Mouse (Mus musculus) forebrain, embryonic 12.5 days (tissue): ENCODE data around the gene Rufy4. TPM values are rescaled to one million over a fixed set of nuclear protein-coding genes. Genes with fewer than 3 reads are reported as not detected.
A peak's percentile ranks its signal among the peaks of the same experiment; 100 is the strongest.

Experiments
- ATAC-seq: fragments of 200-750 bp; cut with Nextera tagmentation; 2 replicates; pipeline ENCODE4 v1.8.0; 2017; ENCODE audit warnings: moderate TSS enrichment; ENCODE audit not compliant: low FRiP score
- H3K27ac ChIP-seq: fragments of 300-500 bp; sonication (generic); 2 replicates; pipeline ENCODE4 v1.5.1; 2016; ENCODE audit warnings: mild to moderate bottlenecking
- H3K27me3 ChIP-seq: fragments of 300-500 bp; sonication (generic); 2 replicates; pipeline ENCODE4 v1.6.1; 2016; ENCODE audit warnings: mild to moderate bottlenecking
- H3K36me3 ChIP-seq: fragments of 300-500 bp; sonication (generic); replicated peaks from 2 replicates; pipeline ENCODE4 v1.6.1; 2016; ENCODE audit warnings: mild to moderate bottlenecking
- H3K4me1 ChIP-seq: fragments of 300-500 bp; sonication (generic); 2 replicates; pipeline ENCODE4 v1.6.1; 2016
- H3K4me2 ChIP-seq: fragments of 300-500 bp; sonication (generic); 2 replicates; pipeline ENCODE4 v1.6.1; 2016; ENCODE audit warnings: mild to moderate bottlenecking, moderate library complexity
- H3K4me3 ChIP-seq: fragments of 300-500 bp; sonication (generic); replicated peaks from 2 replicates; pipeline ENCODE4 v1.5.1; 2016; ENCODE audit warnings: mild to moderate bottlenecking
- H3K9ac ChIP-seq: fragments of 300-500 bp; sonication (generic); 2 replicates; pipeline ENCODE4 v1.6.1; 2016; ENCODE audit warnings: mild to moderate bottlenecking
- H3K9me3 ChIP-seq: fragments of 300-500 bp; sonication (generic); 2 replicates; pipeline ENCODE4 v1.6.1; 2016
- WGBS: fragments of 180-500 bp; shearing (Covaris S2); methylation state at CpG from one replicate; pipeline ENCODE4 v1.1.7; 2016; 5-methylcytosine and 5-hydroxymethylcytosine counted together
- polyA plus RNA-seq: library from polyadenylated mRNA; unstranded; fragments of >200 nt; fragmentation: Nextera tagmentation; extraction: Ambion mirVana; gene quantifications from 2 replicates; pipeline ENCODE4 v1.2.1, GENCODE M21; 2016

Rufy4 gene
- polyA plus RNA-seq, result 0.24 and 0.33 TPM in 2 replicates

GRCm38 (mm10) chr1:74124991-74125552 is at the start of gene Rufy4:
Gene Rufy4 (plus strand): TSS chr1:74125541.
- Histone ChIP-seq H3K27me3 (peaks cover 48% of the 10 kb centered on the region), H3K4me3 (peak within 1 kb of the TSS; percentile 61), H3K4me1 (peaks cover 26% of the 10 kb centered on the region), H3K27ac (no peak within 1 kb of the TSS), H3K9me3 (no peaks in the 10 kb centered on the region), H3K4me2 (peak within 1 kb of the TSS; percentile 88), H3K9ac (peak within 1 kb of the TSS; percentile 68), H3K36me3 (no peaks in the 10 kb centered on the region)
- WGBS, result 1% methylated on average over 12 of the region's 12 CpGs
- ATAC-seq, result peak; percentile 57

DNA sequence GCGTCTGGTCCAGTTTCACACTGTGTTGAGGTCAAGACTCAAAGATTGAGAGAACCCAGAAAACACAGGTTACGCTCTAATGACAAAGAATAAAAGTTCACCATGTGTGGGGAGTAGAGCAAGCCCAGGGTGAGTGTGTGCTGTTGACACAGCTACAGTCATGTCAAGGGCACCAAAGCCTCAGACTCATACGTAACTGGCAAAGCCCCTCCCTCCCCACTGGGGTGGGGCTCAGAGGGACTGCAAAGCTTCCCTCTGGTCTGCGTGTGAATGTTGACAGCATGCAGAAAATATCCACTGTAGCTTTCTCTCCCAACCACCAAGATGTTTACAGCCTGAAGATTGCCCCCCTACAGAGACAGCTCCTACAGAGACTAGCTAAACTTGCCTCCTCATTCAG is 49.1 kb upstream of the Rufy4 start:
- Histone ChIP-seq H3K27ac (no peak overlapping the region), H3K9me3 (no peaks in the 10 kb centered on the region), H3K4me1 (no peaks in the 10 kb centered on the region), H3K36me3 (no peaks in the 10 kb centered on the region), H3K27me3 (no peaks in the 10 kb centered on the region), H3K9ac (no peak overlapping the region), H3K4me2 (no peak overlapping the region), H3K4me3 (no peak overlapping the region)
- ATAC-seq, result no peak
- WGBS, result 89% methylated on average over 4 of the region's 4 CpGs

DNA sequence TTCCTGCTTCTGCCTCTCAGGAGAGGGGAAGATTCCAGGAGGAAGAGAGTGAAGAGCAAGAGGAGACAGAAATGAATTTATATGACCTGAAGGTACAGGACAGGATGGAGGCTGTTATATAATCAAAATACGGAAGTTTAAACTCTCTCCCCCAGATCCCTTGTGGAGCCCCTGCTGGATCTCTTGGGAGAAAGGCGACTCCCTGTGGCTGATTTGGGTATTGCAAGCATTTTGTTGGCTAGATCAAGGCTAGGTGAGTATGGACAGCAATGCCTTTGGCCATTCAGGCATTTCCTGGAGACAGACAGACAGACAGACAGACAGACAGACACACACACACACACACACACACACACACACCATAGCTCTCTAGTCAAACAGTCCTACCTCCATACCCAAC is 48.0 kb upstream of the Rufy4 start:
- Histone ChIP-seq H3K9me3 (no peaks in the 10 kb centered on the region), H3K4me2 (no peak overlapping the region), H3K4me3 (no peak overlapping the region), H3K27me3 (no peaks in the 10 kb centered on the region), H3K27ac (no peak overlapping the region), H3K9ac (no peak overlapping the region), H3K36me3 (no peaks in the 10 kb centered on the region), H3K4me1 (peaks cover 10% of the 10 kb centered on the region)
- WGBS, result 21% methylated on average over 2 of the region's 2 CpGs
- no peak for ATAC-seq

DNA sequence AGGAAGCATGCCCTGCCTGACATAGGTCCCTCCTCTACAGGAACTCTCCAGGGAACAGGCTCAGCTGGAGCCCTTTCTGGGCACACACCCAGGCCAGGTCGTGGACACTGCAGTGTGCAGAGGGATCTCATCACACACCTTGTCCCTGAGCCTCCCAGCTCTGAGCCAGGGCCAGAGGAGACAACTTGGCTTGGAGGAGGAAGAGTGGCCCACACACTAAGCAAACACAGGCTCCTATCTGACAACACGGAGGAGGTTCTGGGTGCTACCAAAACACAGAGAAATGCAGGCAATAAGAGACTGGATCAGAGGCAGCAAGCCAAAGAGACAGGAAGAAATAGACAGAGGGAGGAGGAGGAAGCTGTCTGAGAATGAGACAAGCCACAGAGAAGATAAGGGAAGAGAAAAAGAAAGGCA is 43.8 kb upstream of the Rufy4 start:
- 67% methylated on average over 2 of the region's 2 CpGs for WGBS
- no peak overlapping the region for H3K9ac ChIP-seq
- H3K36me3 ChIP-seq, result no peaks in the 10 kb centered on the region
- no peaks in the 10 kb centered on the region for H3K27me3 ChIP-seq
- peaks cover 21% of the 10 kb centered on the region for H3K4me1 ChIP-seq
- ATAC-seq, result no peak
- no peak overlapping the region for H3K27ac ChIP-seq
- no peak overlapping the region for H3K4me2 ChIP-seq
- no peak overlapping the region for H3K4me3 ChIP-seq
- no peaks in the 10 kb centered on the region for H3K9me3 ChIP-seq

DNA sequence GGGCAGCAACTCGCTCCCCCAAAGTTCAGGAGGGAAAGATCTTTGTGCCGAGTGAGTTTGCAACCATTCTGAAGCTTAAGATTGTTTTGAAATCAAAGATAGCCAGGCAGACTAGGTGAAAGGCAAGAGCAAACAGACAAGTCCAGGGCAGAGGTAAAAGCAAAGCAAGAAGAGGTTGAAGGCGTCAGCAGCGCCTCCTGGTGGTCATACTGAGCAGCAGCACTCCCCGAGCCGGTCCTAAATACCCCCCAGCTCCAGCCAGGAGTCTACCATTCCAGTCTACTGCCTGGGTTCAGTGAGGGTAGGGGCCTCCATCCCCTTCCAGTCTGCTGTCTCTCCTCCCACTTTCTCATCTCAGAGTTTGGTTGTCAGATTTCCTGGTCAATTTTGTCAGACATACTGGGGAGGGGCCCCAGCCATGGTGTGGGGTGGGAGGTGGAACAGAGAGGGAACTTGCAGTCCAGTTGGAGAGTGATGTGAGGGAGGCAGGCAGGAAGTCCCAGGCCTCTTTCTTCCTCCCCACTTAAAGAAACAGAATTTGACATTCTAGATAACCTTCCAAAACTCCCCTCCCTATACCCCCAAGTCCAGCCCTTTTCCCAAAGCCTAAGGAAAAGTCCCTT is 42.4 kb upstream of the Rufy4 start:
- Histone ChIP-seq H3K27me3 (no peaks in the 10 kb centered on the region), H3K4me3 (no peak overlapping the region), H3K4me1 (peaks cover 21% of the 10 kb centered on the region), H3K27ac (no peak overlapping the region), H3K9ac (no peak overlapping the region), H3K9me3 (no peaks in the 10 kb centered on the region), H3K36me3 (no peaks in the 10 kb centered on the region), H3K4me2 (no peak overlapping the region)
- ATAC-seq, result no peak
- 15% methylated on average over 6 of the region's 6 CpGs for WGBS

GRCm38 (mm10) chr1:74084065-74084705 is 41.2 kb upstream of the Rufy4 start:
- Histone ChIP-seq H3K4me1 (peaks cover 21% of the 10 kb centered on the region), H3K36me3 (no peaks in the 10 kb centered on the region)
- ATAC-seq, result no peak

GRCm38 (mm10) chr1:74084752-74085151 is 40.6 kb upstream of the Rufy4 start:
- Histone ChIP-seq H3K27ac (no peak overlapping the region), H3K27me3 (no peaks in the 10 kb centered on the region; the same call in 1 of the 2 replicates), H3K36me3 (no peaks in the 10 kb centered on the region), H3K9me3 (no peaks in the 10 kb centered on the region), H3K4me1 (peaks cover 21% of the 10 kb centered on the region), H3K9ac (no peak overlapping the region), H3K4me3 (no peak overlapping the region), H3K4me2 (no peak overlapping the region)
- ATAC-seq, result no peak
- whole genome bisulfite sequencing, result 52% methylated on average over 5 of the region's 5 CpGs

More at GRCm38 (mm10) chr1:74084065-74084705, 41.2 kb upstream of the Rufy4 start:
- Histone ChIP-seq H3K4me3 (no peak overlapping the region), H3K4me2 (no peak overlapping the region), H3K27ac (no peak overlapping the region), H3K9me3 (no peaks in the 10 kb centered on the region), H3K27me3 (no peaks in the 10 kb centered on the region; the same call in 1 of the 2 replicates), H3K9ac (no peak overlapping the region)
- 76% methylated on average over 6 of the region's 6 CpGs for WGBS

GRCm38 (mm10) chr1:74085566-74085965 is 39.8 kb upstream of the Rufy4 start:
- H3K4me2 ChIP-seq, result no peak overlapping the region
- H3K4me1 ChIP-seq, result peaks cover 22% of the 10 kb centered on the region
- H3K4me3 ChIP-seq, result no peak overlapping the region
- H3K27ac ChIP-seq, result no peak overlapping the region
- H3K27me3 ChIP-seq, result peaks cover 4% of the 10 kb centered on the region
- H3K36me3 ChIP-seq, result no peaks in the 10 kb centered on the region
- no peak overlapping the region for H3K9ac ChIP-seq
- 87% methylated on average over 7 of the region's 7 CpGs for WGBS
- H3K9me3 ChIP-seq, result no peaks in the 10 kb centered on the region
- ATAC-seq, result no peak

DNA sequence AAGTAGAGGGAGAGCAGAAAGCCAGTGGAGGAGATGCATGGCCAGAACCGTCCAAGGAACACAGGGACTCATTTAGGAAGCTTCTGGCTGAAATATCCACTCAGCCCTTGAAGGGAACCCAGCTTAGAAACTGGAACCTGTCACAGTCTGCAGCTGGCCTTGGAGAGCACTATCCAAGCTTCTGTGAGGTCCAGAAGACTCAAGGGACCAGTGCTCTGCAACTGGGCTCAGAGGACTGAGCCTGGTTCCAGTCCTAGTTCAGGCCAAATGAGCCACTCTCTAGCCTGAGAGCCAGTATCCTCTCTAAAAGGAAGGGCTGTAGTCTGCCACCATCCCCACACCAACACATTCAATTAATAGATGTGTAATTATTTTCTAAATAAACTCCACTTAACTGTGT is 36.8 kb upstream of the Rufy4 start:
- Histone ChIP-seq H3K4me3 (no peak overlapping the region), H3K27me3 (peaks cover 6% of the 10 kb centered on the region)
- WGBS, result 77% methylated on average over 1 of the region's 1 CpGs

GRCm38 (mm10) chr1:74090329-74090728 is 35.0 kb upstream of the Rufy4 start:
- Histone ChIP-seq H3K9ac (no peak overlapping the region), H3K4me2 (peak overlapping the region; percentile 22), H3K36me3 (no peaks in the 10 kb centered on the region), H3K27ac (no peak overlapping the region), H3K27me3 (peaks cover 6% of the 10 kb centered on the region), H3K4me1 (peaks cover 29% of the 10 kb centered on the region), H3K9me3 (no peaks in the 10 kb centered on the region), H3K4me3 (peak overlapping the region; percentile 18)
- ATAC-seq, result no peak
- 70% methylated on average over 7 of the region's 7 CpGs for WGBS

More for the DNA sequence above, 36.8 kb upstream of the Rufy4 start:
- Histone ChIP-seq H3K4me1 (peaks cover 27% of the 10 kb centered on the region), H3K4me2 (no peak overlapping the region), H3K36me3 (no peaks in the 10 kb centered on the region), H3K27ac (no peak overlapping the region), H3K9ac (no peak overlapping the region), H3K9me3 (no peaks in the 10 kb centered on the region)
- no peak for ATAC-seq

DNA sequence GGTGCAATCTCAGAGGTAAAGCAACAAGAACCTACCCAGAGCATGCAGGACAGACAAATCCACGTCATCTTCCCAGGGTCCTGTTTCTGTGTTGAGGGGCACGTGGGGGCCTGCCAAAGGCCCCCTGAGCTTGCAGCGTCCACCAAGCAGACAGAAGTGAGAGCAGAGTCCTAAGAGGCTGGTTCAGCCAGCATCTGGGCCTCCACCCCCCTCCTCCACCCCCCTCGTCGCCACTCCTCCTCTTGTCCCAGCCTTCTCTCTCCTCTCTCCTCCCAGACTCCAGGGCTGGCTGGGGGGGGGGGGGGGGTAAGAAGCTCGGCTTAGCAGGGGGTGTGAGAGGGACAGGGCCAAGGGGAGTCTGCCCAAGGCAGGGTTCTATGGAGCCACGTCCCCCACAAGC is 34.2 kb upstream of the Rufy4 start:
- H3K4me3 ChIP-seq, result no peak overlapping the region; the same call in 1 of the 2 replicates
- WGBS, result 17% methylated on average over 7 of the region's 7 CpGs
- H3K9ac ChIP-seq, result peak overlapping the region; percentile 33; the same call in 1 of the 2 replicates

DNA sequence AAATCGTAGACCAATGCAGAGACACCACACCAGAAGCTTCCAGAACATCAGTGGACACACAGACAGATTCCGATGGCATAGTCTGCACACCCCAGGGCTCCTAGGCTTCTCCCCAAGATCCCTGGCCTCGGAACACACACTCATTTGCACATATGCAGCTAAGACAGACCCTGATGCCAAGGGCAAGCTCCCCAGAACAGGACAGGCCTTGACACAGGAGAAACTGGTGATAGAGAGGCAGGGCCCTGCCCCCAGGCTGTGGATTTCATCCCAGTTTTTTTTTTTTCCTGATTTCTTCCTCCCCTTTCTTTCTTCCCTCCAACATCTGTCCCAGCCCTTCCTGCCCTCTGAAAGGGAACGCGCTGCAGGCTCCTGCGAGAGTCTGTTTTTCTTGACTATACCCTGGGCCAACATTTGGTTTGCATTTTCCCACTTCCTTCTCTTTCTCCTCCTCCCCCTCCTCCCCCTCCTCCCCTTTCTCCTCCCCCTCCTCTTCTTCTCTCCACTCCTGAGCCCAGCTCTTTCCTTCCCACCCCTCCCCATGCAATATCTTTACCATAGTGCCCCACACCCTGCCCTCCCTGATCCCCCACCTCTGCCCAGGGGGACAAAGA is 33.6 kb upstream of the Rufy4 start:
- Histone ChIP-seq H3K9ac (0 out of 2 replicates have a peak overlapping the region, but pooled peaks have one; percentile 33), H3K36me3 (no peaks in the 10 kb centered on the region), H3K9me3 (no peaks in the 10 kb centered on the region), H3K4me2 (no peak overlapping the region; the same call in 1 of the 2 replicates), H3K4me1 (peaks cover 30% of the 10 kb centered on the region), H3K27ac (peak overlapping the region; percentile 67), H3K27me3 (peaks cover 18% of the 10 kb centered on the region), H3K4me3 (no peak overlapping the region)
- no peak for ATAC-seq
- 49% methylated on average over 6 of the region's 6 CpGs for WGBS

More for the DNA sequence above, 34.2 kb upstream of the Rufy4 start:
- Histone ChIP-seq H3K36me3 (no peaks in the 10 kb centered on the region), H3K4me2 (no peak overlapping the region; the same call in 1 of the 2 replicates), H3K27ac (peak overlapping the region; percentile 67; the same call in 1 of the 2 replicates), H3K9me3 (no peaks in the 10 kb centered on the region), H3K27me3 (peaks cover 12% of the 10 kb centered on the region), H3K4me1 (peaks cover 29% of the 10 kb centered on the region)
- no peak for ATAC-seq
